Mouse (Mus musculus): ENCODE data around the gene Sema3d. TPM values are rescaled to one million over a fixed set of nuclear protein-coding genes. Genes with fewer than 3 reads are reported as not detected.
A peak's percentile ranks its signal among the peaks of the same experiment; 100 is the strongest.

Gene Sema3d
- total RNA-seq, 4 experiments from 2014 or later = 4.7 to 5.8 (median 5.3) TPM

DNA sequence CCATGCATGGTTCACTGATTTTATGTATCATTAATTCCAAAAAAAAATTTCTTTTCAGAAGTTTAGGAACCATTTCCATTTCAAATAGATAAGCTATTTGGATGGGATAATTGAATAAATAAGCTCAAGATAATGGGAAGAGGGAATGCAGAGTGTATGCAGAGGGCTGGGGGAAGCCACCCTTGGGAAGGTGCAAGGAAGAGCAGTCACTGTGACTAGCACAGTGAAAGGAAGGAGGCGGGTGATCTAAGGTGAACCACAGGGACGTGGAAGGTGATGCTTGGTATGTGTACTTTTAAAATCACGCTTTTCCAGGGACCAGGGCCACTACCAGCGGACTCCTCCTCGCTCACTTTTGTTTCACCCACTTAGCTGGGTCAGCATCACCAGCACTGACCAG lies 115.9 kb downstream of the Sema3d start:
- DNase-seq (ENCODE audit: low spot score in 2 of 2) = no peak

DNA sequence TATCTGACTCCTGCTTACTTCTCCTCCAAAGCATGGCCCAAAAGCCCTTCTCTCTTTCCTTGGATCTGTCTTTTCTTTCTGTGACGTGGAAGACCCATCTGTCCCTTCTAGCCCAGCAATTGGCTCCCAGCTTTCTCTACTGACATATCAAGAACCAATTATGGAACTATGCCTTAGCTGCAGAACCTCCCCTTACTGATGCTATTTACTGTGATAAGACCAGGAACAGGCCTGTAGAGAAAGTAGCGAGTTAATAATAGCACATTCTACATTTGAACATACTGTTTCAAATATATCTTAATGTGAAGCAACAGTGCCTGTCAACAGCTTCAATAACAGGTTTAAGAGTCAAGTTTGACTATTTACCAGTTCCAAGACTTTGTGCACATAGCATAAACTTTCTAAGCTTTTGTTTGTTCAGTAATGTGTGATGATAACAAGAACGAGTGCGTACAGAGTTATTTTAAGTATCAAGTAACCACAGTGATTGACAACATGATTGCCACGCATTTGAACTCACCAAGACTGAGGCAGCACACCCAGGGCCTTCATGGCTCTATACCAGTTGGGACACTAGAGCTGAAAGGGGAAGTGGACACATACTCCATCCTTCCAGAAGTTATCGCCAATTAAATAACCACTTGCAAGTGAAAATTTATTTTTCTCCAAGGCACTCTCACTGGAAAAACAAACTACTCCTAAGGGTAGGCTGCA lies 116.8 kb downstream of the Sema3d start:
- DNase-seq (ENCODE audit: low spot score in 2 of 2) = no peak

DNA sequence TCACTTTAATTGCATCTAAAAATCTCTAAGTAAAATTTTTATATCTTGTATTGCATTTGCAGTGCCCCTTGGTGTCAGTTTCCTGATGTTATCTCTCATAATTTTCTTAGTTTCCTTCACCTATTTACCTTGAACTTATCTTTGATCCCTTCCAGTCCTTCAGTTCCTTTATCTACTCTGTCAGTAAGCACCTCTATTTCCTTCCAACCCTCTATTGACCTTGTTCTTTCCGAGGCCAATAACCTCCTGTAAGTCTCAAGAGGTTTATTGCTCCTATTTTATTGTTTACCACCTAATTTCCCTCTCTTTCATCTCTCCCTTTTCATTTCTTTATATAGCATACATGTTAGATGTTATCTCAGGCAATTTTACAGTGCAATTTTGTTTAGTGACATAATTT lies 129.3 kb downstream of the Sema3d start:
- no peak for DNase-seq (ENCODE audit: low spot score in 2 of 2)

DNA sequence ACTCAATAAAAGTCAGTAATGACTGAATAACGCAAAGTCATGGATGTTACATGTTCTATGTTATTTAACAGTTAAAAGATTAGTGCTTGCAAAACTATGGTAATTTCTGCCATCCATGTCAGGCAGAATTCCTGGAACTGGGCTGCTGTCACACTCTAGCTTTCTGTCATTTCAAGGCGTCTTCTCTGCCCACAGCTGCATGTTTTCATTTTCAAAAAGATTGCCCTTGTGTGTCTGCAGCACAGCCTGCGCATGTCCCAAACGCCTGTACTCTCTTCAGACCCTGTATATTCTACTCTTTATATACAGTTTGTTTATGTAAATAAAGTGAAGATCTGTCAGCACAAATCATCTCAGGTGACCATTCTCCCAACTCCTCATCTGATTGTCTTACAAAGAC lies 132.1 kb downstream of the Sema3d start:
- DNase-seq (ENCODE audit: low spot score in 2 of 2) = no peak

DNA sequence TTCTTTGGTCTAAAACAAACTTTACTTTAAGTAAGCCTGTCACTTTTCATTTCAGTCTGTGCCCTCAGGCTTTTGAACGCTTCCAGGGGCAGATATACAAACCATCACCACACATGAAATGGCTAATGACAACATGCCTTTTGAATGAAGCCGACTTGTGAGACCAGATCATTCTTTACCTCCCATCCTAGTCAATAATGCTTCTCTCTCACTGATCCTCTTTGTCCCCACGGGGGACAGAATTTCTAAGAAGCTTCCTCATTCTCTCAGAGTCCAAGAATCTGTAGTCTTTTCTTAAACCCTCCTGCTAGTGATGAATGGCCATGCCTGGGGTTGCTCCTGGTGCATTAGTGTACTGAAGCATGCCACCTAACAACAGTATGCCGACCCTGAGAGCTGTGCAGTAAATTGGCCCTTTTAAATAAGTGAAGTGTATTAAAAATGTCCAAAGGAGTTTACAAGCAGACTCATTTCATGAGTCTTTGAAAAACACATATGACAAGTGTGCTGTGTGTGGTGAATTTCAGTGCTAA lies 142.1 kb downstream of the Sema3d start:
- DNase-seq (ENCODE audit: low spot score in 2 of 2) = no peak

DNA sequence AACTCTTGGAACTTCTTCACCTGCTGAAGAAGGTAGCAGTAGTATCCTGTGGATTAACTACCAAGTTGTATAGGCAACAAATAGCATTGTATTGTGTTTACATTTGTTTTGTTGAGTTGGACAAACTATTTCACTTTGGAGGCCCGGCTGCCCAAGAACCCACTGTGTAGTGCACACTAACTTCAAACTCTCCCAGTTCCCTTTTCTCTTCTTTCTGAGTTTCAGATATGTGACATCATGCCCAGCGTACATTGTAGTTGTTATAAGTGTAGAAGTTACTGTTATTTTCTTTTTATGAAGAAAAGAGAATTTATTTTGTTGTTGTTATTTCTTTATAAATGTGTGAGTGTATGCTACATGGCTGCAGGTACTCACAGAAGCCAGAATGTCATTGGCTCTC lies 145.4 kb downstream of the Sema3d start:
- DNase-seq (ENCODE audit: low spot score in 2 of 2) = no peak

DNA sequence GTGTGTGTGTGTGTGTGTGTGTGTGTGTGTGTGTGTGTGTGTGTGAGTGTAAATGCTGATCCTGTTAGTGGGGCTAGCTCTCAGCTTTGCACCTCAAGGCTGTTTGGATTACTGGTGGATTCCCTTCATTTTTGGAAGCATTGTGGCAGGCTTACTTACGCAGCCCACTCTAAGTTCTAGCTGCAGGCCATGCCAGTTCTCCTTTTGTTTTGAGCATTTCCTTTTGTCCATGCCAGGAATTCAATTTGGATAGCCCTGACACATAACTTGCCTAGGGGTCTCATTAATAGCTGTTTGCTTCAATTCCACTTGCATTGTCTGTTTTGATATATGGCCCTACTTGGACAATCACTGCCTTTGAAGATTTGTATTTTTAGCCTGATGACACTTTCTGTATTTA lies 146.6 kb downstream of the Sema3d start:
- no peak for DNase-seq (ENCODE audit: low spot score in 2 of 2)

DNA sequence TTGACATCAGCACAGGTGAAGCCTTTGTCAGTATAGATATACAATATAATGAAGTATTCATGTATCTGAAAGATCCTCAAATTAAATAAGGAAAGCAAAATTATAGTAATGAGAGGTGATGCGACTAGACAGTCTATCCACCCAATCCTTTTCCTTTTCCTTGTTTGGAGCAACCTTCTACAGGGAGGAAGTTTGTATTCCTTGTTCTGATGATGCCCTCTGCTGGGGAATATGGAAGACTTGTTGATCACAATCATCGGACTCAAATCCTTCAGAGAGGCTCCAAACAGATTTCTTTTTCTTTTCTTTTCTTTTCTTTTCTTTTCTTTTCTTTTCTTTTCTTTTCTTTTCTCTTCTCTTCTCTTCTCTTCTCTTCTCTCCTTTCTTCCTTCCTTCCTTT lies 158.1 kb downstream of the Sema3d start:
- no peak for DNase-seq (ENCODE audit: low spot score in 2 of 2)

DNA sequence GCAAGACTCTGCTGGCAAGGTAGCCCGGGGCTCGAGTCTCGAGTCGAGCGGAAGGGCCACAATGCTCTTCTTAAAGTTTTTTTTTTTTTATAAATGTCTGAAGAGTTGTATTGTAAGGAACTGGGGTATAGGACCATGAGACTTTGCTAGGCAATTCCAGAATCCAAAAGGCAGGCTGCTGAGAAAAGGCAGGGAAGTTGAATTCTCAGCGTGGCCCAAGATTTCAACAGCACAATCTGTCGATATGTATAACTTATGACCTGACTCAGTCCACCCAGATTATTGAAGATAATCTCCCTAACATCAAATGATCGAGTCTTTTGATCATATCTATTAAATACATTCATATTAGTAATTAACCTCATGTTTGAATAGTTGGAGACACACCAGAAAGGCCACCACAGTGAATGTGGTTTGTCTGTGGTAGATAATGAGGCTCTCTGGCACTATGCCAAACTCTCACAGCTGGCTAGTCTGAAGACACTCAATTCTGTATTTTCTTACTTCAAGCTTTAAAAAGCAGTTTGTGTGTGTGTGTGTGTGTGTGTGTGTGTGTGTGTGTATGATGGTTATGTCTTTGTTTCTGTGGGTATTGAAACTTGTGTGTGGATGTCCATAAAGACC lies 166.0 kb downstream of the Sema3d start:
- DNase-seq (ENCODE audit: low spot score in 2 of 2) = no peak

DNA sequence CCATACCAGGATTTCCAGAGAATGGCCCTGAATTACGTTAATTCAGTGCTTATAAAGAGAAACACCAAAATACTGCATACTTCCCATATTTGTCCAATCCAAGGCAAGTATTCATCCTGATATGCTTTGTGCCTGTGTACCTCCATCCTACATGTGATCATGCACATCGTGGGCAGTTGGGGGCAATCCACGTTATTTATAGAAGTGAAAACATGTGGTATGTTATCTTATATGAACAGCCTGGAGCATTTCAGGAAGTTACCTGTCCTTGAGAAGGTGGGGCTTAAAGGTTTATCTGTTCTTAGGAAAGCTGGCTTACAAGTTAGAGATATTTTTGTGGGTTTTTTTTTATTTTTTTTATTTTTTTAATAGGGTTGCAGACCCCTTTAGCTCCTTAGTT lies 172.2 kb downstream of the Sema3d start:
- DNase-seq (ENCODE audit: low spot score in 2 of 2) = no peak

DNA sequence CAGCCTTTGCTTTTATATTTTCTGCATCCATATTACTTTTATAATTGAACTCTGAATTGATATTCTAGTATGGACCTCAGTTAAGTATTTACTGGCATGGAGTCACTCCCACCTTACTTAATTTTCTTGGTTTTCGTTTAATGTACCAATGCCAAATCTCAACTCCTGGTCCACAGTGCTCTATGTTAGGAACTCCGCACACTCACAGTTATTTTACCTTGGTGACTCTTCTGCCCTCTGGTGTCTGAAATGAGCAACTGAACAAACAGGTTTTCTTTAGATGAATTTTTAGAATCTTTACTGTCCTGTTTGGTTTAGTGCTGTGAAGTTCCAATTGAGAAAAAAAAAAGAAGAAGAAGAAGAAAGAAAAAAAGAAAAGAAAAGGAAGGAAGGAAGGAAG lies 174.7 kb downstream of the Sema3d start:
- no peak for DNase-seq (ENCODE audit: low spot score in 2 of 2)

DNA sequence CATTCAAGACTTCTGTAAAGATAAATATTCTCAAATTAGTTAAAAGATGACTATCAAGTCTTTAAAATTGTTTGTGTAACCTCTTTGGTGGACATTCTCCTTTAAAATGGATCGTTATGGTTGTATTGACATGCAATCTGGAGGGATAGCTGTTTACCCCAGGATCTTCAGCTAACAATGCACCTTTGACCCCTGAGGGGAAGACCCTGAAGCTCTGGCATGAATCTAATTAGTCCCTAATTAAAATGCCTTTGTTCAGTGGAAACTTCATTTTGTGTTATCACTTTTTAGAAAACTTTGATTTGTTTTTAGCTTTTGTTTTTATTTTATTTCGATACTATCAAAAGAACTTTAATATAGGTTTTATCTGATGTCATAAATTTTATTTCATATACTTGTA lies 178.6 kb downstream of the Sema3d start:
- no peak for DNase-seq (ENCODE audit: low spot score in 2 of 2)

DNA sequence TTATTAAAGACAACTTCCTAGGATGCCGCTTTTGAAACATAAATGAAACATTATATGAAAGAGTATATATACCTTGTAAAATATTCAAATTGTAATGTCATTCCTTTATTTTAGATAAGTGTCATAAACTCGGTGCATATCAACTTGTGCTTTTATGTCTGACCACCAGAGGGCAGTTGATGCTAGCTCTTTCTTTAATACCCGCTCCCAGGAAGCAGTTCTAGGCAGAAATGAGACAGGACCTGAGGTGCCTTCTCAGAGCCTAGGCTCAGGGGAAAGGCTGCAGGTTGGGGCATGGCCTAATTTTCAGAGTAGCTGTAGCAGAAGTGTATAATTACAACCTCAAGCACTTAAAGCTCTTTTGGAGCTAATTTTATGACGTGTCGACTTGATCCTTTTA lies 179.0 kb downstream of the Sema3d start:
- DNase-seq (ENCODE audit: low spot score in 2 of 2) = peak in 1 of 2 experiments; percentile 22

DNA sequence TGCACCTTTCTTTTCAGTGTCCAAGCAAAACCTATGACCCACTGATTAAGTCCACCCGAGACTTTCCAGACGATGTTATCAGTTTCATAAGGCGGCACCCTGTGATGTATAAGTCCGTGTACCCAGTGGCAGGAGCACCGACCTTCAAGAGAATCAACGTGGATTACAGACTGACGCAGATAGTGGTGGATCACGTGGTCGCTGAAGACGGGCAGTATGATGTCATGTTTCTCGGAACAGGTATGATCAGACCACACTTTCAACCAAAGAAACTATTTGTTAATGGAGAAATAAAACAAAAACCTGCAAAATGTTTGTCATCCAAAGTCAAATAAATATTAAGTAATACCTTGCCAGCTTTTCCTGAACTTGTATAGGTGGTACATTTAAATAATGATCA lies 179.9 kb downstream of the Sema3d start:
- no peak for DNase-seq (ENCODE audit: low spot score in 2 of 2)

DNA sequence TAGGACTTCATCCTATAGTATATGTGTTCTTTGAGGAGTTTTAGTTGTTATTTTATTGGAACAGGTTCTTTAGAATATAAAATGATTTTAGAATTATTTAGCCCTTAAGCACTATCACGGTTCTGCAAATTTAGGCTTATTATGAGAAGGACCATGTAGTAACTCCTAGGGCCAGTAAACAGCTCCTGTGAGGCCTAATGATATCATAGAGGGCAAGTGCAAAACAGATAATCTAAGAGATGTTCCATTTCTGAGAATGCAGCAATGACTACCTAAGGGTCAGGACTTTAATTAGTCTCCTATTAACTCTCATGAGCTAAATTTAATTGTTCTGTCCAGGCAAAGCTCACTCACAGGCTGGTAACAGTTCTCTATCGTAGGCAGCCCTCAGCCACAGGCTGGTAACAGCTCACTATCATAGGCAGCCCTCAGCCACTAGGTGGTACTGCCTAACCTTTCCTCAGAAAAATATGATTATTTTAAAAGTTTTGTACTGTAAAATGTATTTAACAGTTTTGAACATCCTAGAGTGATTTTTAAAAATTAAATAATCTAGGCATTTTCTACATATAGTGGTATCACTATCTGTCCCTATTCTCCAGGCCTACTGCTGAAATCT lies 181.5 kb downstream of the Sema3d start:
- no peak for DNase-seq (ENCODE audit: low spot score in 2 of 2)

DNA sequence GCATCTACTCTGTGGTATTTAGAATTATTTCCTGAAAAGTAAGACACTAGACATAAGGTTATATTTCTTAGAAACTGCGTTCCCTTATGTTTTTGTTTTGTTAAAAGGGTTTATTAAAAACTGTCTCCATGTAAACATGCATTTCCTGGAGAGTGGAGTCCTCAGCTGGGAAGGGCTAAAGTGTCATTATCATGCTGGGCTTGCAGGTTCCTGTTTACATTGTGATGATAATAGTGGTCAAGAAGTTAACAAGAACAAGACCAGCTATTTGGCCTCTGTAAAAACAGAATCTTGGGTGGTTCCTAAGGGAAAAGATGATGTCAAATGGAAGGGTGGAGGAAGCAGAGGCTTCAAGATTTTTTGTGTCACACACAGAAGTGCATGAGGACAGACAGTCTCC lies 183.4 kb downstream of the Sema3d start:
- DNase-seq (ENCODE audit: low spot score in 2 of 2) = no peak

DNA sequence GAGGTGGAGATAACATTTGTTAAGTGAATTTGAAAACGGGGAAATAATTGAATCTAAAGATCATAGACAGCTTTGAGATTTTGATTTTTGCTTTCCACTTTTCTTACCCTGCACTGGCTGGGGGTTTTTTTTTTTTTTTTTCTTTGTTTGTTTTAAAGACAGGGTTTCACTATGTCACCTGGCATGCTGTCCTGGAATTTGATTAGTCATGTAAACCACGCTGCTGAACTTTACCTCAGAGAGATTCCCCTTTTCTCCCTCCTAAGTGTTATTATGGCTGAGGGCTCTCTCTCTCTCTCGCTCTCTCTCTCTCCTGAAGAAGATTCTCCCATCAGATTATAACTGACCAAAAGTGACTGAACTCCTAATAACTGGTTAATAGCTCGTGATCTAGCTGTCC lies 191.4 kb downstream of the Sema3d start:
- DNase-seq (ENCODE audit: low spot score in 2 of 2) = no peak

DNA sequence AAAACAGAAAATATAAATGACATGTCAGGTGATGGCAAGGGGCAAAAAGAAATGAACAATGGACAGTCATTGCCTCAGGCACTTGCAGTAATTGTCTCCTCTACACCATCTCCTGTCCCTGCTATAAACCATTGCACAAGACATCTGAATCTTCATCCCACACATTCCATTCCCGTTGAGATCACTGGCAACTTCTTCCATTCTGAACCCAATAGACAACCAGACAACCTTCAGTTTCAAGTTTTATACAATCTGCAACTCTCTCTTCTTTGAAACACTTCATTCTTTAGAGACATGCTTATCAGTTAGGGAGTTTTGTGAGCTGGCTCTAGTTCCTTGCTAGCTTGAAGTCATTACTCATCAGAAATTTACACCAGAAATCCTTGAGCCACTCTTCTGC lies 192.1 kb downstream of the Sema3d start:
- no peak for DNase-seq (ENCODE audit: low spot score in 2 of 2)

DNA sequence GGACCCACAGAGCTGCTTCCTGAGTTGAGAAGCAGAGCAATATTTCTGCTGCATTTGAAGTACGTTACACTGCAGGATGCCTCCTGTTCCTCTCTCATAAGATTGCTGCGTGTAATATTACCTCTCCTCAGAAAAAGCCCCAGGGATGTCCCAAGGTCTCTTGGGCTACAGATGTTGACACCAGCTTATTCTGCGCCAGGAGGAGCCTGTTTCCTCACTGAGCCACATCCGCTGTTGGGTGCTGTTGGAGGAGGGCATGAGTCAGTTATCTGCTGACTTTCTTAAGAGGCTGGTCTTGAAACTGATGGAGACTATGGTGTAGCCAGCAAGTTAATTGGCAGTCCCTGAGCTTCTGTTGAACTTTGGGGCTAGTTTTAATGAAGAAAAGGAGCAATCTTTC lies 196.6 kb downstream of the Sema3d start:
- DNase-seq (ENCODE audit: low spot score in 2 of 2) = no peak

DNA sequence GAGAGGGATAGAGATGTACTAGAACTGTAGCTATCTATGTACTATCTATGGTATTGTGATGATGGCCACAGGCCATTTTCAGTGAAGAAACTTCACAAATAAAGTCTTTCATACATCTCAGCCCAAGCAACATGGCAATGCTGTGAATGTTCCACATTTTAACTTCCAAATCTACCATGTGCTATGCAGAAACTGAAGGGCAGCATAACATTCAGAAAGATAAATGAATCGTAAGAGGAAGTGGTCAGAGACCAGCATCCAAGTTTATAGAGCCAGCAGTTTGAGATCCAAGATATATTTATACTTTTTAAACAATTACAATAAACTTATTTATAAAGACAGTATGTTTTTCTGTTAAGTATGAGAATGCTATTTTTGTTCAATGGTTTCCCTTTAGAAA lies 199.4 kb downstream of the Sema3d start:
- no peak for DNase-seq (ENCODE audit: low spot score in 2 of 2)

DNA sequence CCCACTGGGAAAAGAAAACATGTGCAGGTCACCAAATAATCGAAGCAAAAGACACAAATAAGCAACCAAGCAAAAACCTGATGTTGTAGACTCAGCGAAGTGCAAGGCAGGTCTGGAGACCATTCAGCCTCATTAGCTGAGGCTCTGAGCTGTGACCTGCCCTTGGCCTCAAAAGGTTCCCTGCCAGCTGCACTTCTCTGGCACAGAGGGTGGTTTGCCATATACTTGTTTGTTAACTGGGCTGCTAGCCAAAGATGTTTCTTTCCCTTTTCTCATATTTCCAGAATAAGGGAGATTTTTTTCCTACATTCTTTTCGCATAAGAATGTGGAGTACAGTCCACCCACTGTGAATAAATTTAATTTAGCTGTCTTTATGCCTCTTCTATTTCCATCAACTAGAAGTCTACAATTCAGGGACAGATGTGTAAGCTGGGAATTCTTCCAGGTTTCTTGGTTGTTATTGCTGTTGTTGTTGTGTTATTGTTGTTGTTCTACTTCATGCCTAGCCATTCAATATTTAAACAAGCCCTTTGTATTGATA lies 200.2 kb downstream of the Sema3d start:
- DNase-seq (ENCODE audit: low spot score in 2 of 2) = no peak

DNA sequence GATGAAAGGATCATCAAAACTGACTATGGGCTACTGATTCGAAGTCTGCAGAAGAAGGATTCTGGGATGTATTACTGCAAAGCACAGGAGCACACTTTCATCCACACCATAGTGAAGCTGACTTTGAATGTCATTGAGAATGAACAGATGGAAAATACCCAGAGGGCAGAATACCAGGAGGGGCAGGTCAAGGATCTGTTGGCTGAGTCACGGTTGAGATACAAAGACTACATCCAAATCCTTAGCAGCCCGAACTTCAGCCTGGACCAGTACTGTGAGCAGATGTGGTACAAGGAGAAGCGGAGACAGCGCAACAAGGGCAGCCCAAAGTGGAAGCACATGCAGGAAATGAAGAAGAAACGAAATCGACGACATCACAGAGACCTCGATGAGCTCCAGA lies 201.7 kb downstream of the Sema3d start:
- DNase-seq (ENCODE audit: low spot score in 2 of 2) = no peak

All from left cerebral cortex, adult 8-10 months (tissue).